Mouse (Mus musculus) embryonic facial prominence, embryonic 12.5 days (tissue): Measurements from ENCODE around the gene Yif1b. TPM values are rescaled to one million over a fixed set of nuclear protein-coding genes. Genes with fewer than 3 reads are reported as not detected.
"Not testable (repeated sequence)": the region's sequence is repeated elsewhere in the genome, so short reads cannot be mapped to it uniquely, and the experiment has no call there.

Experiments used
- ATAC-seq: fragments of 200-750 bp; cut with Nextera tagmentation; 2 replicates; pipeline ENCODE4 v1.8.0; 2017; ENCODE audit not compliant: insufficient number of reproducible peaks, insufficient read depth, low FRiP score, low TSS enrichment
- H3K27ac ChIP-seq: fragments of 300-500 bp; sonication (generic); 2 replicates; pipeline ENCODE4 v1.5.1; 2016; ENCODE audit warnings: mild to moderate bottlenecking
- H3K27me3 ChIP-seq: fragments of 300-500 bp; sonication (generic); 2 replicates; pipeline ENCODE4 v1.6.1; 2016; ENCODE audit warnings: mild to moderate bottlenecking, moderate library complexity
- H3K36me3 ChIP-seq: fragments of 300-500 bp; sonication (generic); 2 replicates; pipeline ENCODE4 v1.6.1; 2016; ENCODE audit warnings: mild to moderate bottlenecking
- H3K4me1 ChIP-seq: fragments of 300-500 bp; sonication (generic); 2 replicates; pipeline ENCODE4 v1.6.1; 2016
- H3K4me2 ChIP-seq: fragments of 300-500 bp; sonication (generic); replicated peaks from 2 replicates; pipeline ENCODE4 v1.6.1; 2016; ENCODE audit warnings: mild to moderate bottlenecking, moderate library complexity
- H3K4me3 ChIP-seq: fragments of 300-500 bp; sonication (generic); 2 replicates; pipeline ENCODE4 v1.5.1; 2016; ENCODE audit warnings: mild to moderate bottlenecking
- H3K9ac ChIP-seq: fragments of 300-500 bp; sonication (generic); 2 replicates; pipeline ENCODE4 v1.6.1; 2016; ENCODE audit warnings: mild to moderate bottlenecking, moderate library complexity
- H3K9me3 ChIP-seq: fragments of 300-500 bp; sonication (generic); 2 replicates; pipeline ENCODE4 v1.6.1; 2016; ENCODE audit warnings: mild to moderate bottlenecking, moderate library complexity
- WGBS: fragments of 180-500 bp; shearing (Covaris S2); methylation state at CpG from one replicate; pipeline ENCODE4 v1.1.7; 2016; 5-methylcytosine and 5-hydroxymethylcytosine counted together
- polyA plus RNA-seq: library from polyadenylated mRNA; unstranded; fragments of >200 nt; fragmentation: Nextera tagmentation; extraction: Ambion mirVana; gene quantifications from 2 replicates; pipeline ENCODE4 v1.2.1, GENCODE M21; 2016

Gene Yif1b
- polyA plus RNA-seq, 1 experiment from 2014 or later, result 100 TPM

DNA sequence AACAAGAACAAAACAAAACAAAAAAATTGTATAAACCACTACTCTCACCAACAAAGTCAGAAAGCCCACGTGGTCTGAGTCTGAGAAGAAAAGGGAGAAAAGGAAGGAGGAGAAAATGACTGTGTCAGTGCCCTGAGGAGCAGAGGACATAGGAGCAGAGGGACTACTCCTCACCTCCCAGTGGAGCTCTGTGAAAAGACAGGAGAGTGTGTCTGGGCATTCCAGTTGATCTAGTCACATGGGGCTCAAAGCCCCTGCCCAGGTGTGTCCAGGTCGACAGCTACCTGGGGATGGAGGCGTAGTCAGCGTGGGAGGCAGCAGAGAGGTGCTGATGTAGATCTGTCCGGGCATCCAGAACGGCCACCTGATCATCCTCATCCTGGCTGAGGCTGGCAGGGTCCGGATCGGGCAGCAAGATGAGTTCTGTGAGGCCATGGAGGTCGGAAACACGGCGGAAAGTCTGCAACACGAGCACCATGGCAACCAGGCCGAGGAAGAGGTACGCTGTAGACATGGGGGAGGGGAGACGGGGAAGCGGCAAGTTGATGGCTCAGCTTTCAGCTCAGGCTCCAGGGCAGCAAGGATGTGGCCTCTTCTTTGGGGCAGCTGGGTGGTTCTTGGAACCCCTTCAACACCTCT lies 13.3 kb upstream of the Yif1b start:
- 8% methylated on average over 16 of the region's 16 CpGs for WGBS
- Histone ChIP-seq H3K36me3 (no peaks in the 10 kb centered on the region), H3K9me3 (0 out of 2 replicates have a peak, but pooled peaks cover 7% of the 10 kb centered on the region), H3K27me3 (0 out of 2 replicates have a peak, but pooled peaks cover 4% of the 10 kb centered on the region), H3K4me3 (peak overlapping the region; percentile 1; the same call in 1 of the 2 replicates), H3K27ac (no peak overlapping the region), H3K9ac (no peak overlapping the region), H3K4me1 (peaks cover 9% of the 10 kb centered on the region), H3K4me2 (peak overlapping the region; percentile 38)
- 0 out of 2 replicates have a peak, but pooled peaks have one; percentile 29 for ATAC-seq

DNA sequence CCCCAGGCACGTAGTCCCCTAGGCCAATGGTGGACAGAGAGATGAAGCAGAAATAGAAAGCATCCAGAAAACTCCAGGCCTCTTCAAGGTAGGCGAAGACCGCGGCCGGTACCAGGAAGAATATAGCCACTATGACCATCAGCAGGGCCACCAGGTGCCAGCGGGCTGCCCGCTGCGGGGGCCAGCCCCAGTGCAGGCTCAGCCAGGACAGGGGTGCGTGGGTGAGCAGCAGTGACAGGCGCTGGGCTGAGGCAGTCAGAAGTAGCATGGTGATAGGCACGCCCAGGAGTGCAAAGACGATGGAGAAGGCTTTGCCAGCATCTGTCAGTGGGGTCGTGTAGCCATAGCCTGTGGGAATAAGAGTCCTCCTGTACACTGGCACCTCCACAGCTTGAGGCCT lies 12.6 kb upstream of the Yif1b start:
- no peak overlapping the region for H3K9ac ChIP-seq
- 65% methylated on average over 13 of the region's 13 CpGs for WGBS
- no peak for ATAC-seq
- H3K4me3 ChIP-seq, result peak overlapping the region; percentile 1; the same call in 1 of the 2 replicates
- H3K9me3 ChIP-seq, result 0 out of 2 replicates have a peak, but pooled peaks cover under 1% of the 10 kb centered on the region
- H3K36me3 ChIP-seq, result no peaks in the 10 kb centered on the region
- peaks cover 9% of the 10 kb centered on the region for H3K4me1 ChIP-seq
- H3K4me2 ChIP-seq, result peak overlapping the region; percentile 38
- 0 out of 2 replicates have a peak, but pooled peaks cover 6% of the 10 kb centered on the region for H3K27me3 ChIP-seq
- no peak overlapping the region for H3K27ac ChIP-seq

DNA sequence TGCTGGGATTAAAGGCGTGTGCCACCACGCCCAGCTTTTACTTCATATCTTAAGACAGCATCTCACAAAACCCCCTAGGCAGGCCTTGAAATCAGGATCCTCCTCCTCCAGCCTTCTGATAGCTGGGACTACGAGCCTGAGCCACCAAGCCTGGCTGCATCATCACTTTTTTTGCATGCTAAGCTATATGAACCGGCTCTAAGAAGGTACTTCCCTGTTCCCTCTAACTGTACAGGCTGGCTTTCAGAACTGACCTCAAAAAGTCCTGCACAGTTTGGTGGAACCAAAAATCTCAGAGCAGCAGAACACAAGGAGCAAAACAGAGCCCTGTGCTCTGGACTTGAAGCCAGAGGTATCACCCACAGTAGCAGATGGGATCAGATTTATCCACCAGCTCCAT lies 9.9 kb upstream of the Yif1b start:
- no peak for ATAC-seq
- H3K9me3 ChIP-seq, result no peaks in the 10 kb centered on the region

DNA sequence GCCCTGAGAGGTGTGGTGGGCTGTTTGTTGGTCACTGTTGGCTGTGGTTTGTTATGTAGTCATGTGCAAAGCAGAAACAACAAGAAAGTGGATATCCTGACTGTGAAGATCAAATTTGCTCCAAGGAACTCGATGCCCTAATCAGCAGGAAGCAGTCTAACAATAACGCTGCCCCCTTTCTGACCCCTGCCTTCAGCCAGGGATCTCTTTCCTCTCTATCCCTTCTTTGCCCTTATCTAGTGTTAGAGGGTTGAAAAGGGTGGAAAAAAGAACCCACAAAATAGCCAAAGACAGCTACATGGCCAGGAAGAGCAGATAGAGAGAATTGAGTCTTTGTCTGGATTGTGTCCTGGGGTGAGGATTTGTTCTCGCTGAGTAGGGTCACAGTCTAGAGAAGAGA lies 7.6 kb upstream of the Yif1b start:
- Histone ChIP-seq H3K4me3 (no peak overlapping the region), H3K4me1 (peaks cover 2% of the 10 kb centered on the region), H3K9ac (no peak overlapping the region), H3K36me3 (no peaks in the 10 kb centered on the region), H3K4me2 (no peak overlapping the region), H3K27ac (no peak overlapping the region), H3K9me3 (no peaks in the 10 kb centered on the region), H3K27me3 (peaks cover 28% of the 10 kb centered on the region)
- 18% methylated on average over 3 of the region's 3 CpGs for WGBS
- ATAC-seq, result no peak

More for the DNA sequence above, 9.9 kb upstream of the Yif1b start:
- peaks cover 9% of the 10 kb centered on the region for H3K4me1 ChIP-seq
- 72% methylated on average over 4 of the region's 4 CpGs for WGBS
- no peaks in the 10 kb centered on the region for H3K36me3 ChIP-seq
- H3K4me3 ChIP-seq, result no peak overlapping the region
- H3K27me3 ChIP-seq, result peaks cover 26% of the 10 kb centered on the region
- no peak overlapping the region for H3K4me2 ChIP-seq
- H3K27ac ChIP-seq, result no peak overlapping the region
- H3K9ac ChIP-seq, result no peak overlapping the region

DNA sequence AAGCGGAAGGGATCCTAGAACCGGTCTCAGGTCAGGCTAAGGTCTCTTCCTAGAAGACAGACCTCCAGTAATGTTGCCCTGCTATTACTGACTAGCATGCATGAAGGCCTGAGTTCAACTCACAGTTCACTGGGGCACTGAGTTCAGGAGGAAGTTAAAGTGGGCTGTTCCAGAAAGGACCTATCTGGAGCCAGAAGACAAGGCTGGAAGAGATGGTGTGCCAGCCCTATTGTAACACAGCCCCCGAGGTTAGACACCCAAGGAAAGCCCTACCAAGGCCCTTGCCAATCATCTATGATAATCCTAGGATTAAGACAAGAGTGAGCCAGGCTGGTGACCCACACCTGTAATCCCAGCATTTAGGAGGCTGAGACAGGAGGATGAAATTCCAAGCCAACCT lies 6.6 kb upstream of the Yif1b start:
- Histone ChIP-seq H3K36me3 (no peaks in the 10 kb centered on the region), H3K27me3 (peaks cover 28% of the 10 kb centered on the region), H3K4me1 (no peaks in the 10 kb centered on the region), H3K9me3 (no peaks in the 10 kb centered on the region), H3K4me3 (peak overlapping the region; percentile 53), H3K9ac (no peak overlapping the region; the same call in 1 of the 2 replicates), H3K4me2 (peak overlapping the region; percentile 97), H3K27ac (no peak overlapping the region)
- ATAC-seq, result no peak
- WGBS, result 45% methylated on average over 3 of the region's 3 CpGs

DNA sequence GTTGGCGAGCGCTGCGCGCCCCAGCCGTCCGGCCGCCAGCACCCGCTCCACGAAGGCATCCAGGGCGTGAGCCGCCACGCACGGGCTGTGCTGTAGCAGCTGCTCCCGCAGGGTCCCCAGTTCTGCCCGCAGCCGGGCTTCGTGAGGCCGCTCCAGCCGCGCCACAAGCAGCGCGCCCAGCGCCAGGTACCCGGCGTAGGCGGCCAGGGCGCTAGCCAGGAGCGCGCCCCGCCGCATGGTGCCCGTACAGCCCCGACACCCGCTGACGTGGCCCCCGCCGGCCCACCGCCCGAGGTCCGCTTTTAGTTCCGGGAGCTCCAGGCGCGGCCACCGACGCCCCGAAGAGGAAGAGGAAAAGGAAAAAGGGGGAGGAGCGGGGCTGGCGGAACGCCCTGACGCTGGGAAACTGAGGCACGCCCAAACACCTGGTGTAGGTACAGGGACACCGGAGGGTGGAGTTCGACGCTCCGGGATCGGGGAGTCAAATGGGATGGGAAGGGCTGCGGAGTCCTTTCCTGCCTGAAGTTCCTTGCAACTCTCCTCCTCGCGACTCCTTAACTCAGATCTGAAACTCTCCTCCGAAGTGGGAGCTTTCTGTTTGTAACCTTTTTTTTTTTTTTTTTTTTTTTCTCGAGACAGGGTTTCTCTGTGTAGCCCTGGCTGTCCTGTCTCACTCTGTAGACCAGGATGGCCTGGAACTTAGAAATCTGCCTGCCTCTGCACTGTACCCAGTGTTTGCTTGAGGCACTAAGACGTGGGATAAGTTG lies 5.7 kb upstream of the Yif1b start, which contains the start of gene Kcnk6:
Gene Kcnk6 (minus strand): TSS at position 269 of the 767 bp plus-strand sequence.
- Histone ChIP-seq H3K9ac (peak within 1 kb of the TSS; percentile 75), H3K4me1 (no peaks in the 10 kb centered on the region), H3K27ac (no peak within 1 kb of the TSS), H3K4me2 (peak within 1 kb of the TSS; percentile 97), H3K4me3 (peak within 1 kb of the TSS; percentile 53), H3K36me3 (no peaks in the 10 kb centered on the region), H3K9me3 (no peaks in the 10 kb centered on the region), H3K27me3 (peaks cover 28% of the 10 kb centered on the region)
- no peak for ATAC-seq
- WGBS, result 2% methylated on average over 59 of the region's 62 CpGs

DNA sequence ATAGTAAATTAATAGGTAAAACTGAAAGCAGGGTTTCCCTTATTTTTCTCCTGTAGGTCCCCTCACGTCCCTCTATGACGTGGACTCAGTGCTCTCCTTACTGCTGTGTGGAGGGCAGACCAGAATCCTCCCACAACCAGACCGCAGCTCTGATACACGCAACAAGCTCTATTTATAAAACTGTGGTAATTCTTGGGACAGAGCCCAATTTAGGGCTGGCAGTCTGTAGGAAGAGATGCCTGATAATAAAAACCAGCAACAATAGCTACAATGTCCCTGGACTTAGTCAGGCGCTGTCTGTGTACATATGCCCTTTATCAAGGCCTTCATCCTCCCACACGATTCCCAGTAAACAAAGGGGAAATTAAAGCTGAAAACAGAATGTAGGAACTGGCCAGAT lies 4.4 kb upstream of the Yif1b start:
- Histone ChIP-seq H3K4me2 (no peak overlapping the region), H3K9me3 (no peaks in the 10 kb centered on the region)
- 72% methylated on average over 6 of the region's 6 CpGs for WGBS

DNA sequence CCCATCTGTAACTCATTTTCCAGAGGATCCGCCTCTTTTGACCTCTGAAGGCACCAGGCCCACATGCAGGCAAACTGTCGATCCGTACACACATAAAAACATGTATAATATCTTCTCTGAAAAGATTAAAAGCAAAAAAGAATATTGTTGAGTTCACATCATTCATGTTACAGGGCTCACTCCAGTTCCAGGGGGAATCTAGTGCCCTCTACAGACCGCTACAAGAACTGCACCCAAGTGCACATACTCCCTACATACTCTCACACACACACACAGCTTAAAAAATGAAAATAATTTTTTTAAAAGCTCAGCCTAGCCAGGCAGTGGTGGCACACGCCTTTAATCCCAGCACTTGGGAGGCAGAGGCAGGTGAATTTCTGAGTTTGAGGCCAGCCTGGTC lies 3.5 kb upstream of the Yif1b start:
- no peak overlapping the region for H3K9ac ChIP-seq
- H3K27me3 ChIP-seq, result peaks cover 27% of the 10 kb centered on the region
- H3K4me3 ChIP-seq, result no peak overlapping the region
- no peaks in the 10 kb centered on the region for H3K9me3 ChIP-seq
- no peak overlapping the region for H3K27ac ChIP-seq
- no peak for ATAC-seq
- peaks cover 12% of the 10 kb centered on the region for H3K4me1 ChIP-seq
- H3K36me3 ChIP-seq, result no peaks in the 10 kb centered on the region
- 67% methylated on average over 5 of the region's 5 CpGs for WGBS
- H3K4me2 ChIP-seq, result no peak overlapping the region

More for the DNA sequence above, 4.4 kb upstream of the Yif1b start:
- Histone ChIP-seq H3K4me1 (peaks cover 2% of the 10 kb centered on the region), H3K36me3 (no peaks in the 10 kb centered on the region), H3K9ac (no peak overlapping the region), H3K27me3 (peaks cover 28% of the 10 kb centered on the region), H3K27ac (no peak overlapping the region), H3K4me3 (no peak overlapping the region)
- ATAC-seq, result no peak

DNA sequence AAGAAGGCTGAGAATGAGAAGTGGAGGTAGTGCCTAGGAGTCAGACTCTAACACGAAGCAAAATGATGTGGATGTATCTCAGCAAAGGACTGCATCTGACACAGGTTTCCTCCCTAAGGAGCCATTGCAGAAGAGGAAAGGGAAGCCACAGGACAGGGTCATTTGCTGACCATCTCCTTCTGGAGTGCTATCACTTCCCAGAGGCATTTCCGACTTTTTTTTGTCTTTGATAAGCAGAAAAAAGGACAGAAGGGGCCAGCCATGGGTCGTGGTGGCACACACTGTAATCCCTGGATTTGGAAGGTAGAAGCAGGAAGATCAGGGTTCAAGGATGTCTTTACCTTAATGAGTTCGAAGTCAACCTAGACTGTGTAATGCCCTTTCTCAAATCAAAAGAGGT lies 1.5 kb upstream of the Yif1b start:
- H3K27me3 ChIP-seq, result peaks cover 17% of the 10 kb centered on the region
- no peak overlapping the region for H3K27ac ChIP-seq
- H3K9ac ChIP-seq, result no peak overlapping the region
- H3K4me3 ChIP-seq, result no peak overlapping the region
- H3K4me1 ChIP-seq, result peaks cover 13% of the 10 kb centered on the region
- 81% methylated on average over 4 of the region's 4 CpGs for WGBS
- H3K4me2 ChIP-seq, result no peak overlapping the region
- no peaks in the 10 kb centered on the region for H3K9me3 ChIP-seq
- H3K36me3 ChIP-seq, result no peaks in the 10 kb centered on the region
- no peak for ATAC-seq

DNA sequence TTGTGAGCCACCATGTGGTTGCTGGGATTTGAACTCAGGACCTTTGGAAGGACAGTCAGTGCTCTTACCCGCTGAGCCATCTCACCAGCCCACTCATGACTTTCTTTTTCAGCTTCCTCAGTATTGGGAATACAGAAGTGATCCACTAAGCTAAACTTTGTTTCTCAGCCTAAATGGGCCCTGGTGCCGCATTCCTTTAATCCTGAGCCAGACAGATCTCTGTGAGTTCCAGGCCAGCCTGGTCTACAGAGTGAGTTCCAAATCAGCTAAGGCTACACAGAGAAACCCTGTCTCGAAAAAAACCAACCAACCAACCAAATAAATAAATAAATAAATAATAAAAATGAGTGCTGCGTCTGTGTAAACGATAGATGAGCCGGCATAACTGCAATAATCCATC lies 533 bp upstream of the Yif1b start:
- Histone ChIP-seq H3K9ac (peak overlapping the region; percentile 39), H3K27ac (peak overlapping the region; percentile 90), H3K4me3 (peak overlapping the region; percentile 67), H3K4me1 (peaks cover 13% of the 10 kb centered on the region), H3K4me2 (peak overlapping the region; percentile 86)
- not testable (repeated sequence) for ATAC-seq, H3K27me3 ChIP-seq, H3K36me3 ChIP-seq, H3K9me3 ChIP-seq
- 30% methylated on average over 6 of the region's 6 CpGs for WGBS

DNA sequence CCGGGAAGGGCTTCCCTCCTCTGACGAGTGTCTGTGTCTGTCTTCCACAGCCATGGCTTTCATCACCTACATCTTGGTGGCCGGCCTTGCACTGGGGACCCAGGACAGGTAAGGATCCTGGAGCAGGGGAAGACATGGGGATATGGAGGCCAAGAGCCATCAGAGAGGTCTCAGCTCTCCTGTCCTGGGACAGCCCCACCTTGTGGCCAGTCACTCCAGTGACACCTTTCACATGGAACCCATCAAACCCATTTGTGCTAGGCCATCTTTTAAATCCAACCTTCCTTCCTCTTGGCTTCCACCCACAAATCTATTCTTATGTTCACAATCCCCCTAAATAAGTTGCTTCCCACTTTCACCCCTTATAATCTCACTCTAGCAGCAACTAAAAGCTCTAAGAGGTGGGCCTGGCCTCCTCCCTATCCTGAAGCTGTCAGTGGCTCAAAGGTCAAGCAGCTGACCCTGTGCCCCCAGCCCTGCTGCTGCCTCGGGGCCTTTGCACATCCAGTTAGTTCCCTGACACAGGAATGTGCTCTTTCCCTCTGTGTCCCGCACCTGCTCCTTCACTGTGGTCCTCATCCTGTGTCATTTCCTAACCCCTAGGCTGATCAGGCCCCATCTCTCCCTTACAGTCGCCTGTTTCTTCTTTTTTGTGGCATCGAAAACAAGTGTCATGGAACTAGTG lies 6.7 kb downstream of the Yif1b start:
- WGBS, result 78% methylated on average over 7 of the region's 7 CpGs

More for the DNA sequence above, 6.7 kb downstream of the Yif1b start:
- peaks cover 27% of the 10 kb centered on the region for H3K36me3 ChIP-seq
- no peak overlapping the region for H3K9ac ChIP-seq
- H3K27ac ChIP-seq, result no peak overlapping the region
- H3K4me2 ChIP-seq, result no peak overlapping the region
- peaks cover 12% of the 10 kb centered on the region for H3K4me1 ChIP-seq
- no peak overlapping the region for H3K4me3 ChIP-seq
- H3K9me3 ChIP-seq, result no peaks in the 10 kb centered on the region
- peaks cover 13% of the 10 kb centered on the region for H3K27me3 ChIP-seq
- no peak for ATAC-seq
